Mouse (Mus musculus) megakaryocyte, embryonic 14.5 days (primary cell): ENCODE data around the gene Celf2.

Experiments used
- FLI1 ChIP-seq: IDR thresholded peaks from 2 replicates; pipeline ENCODE4 v1.6.1; 2012; ENCODE audit warnings: low read length, inconsistent platforms, mixed read lengths
- GATA1 ChIP-seq: IDR thresholded peaks from 3 replicates; pipeline ENCODE4 v1.6.1; 2012; ENCODE audit warnings: mixed read lengths, low read length, inconsistent platforms, borderline replicate concordance

DNA sequence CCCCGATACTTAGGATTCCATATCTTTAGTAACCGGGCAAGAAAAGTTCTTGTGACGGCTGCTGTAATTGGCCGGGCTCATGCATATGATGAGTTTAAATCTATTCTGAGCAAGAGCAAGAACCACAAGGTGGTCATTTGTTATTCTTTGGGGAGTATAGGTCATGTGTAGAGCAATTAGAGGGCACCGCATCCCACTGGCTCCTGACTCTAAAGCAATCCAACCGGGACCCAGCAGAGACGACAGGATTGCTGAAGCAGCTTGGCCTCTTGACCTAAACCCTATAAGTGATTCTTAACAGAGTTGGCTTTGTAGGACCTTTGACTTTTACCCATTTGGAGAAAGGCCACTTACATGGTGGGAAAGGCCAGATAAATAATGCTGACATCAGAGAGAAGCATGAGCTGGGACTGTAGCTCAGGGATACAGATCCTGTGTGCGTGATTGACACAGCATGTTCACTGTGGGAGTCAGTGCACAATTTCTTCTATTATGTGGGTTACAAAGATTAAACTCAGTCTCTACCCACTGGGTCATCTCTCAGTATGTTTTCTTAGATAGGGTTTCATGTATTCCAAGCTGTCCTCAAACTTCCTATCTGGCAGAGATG is 338.2 kb downstream of the Celf2 start:
- no peak for TF ChIP-seq GATA1
- TF ChIP-seq FLI1 = no peak
